Mouse (Mus musculus) WW6 (cell line): Measurements from ENCODE around the gene Cttnbp2nl.

ENCODE experiments used
- DNase-seq: peaks from one replicate; pipeline ENCODE4 v3.0.0-alpha.2; 2013; ENCODE audit warnings: low read depth, low spot score

Cttnbp2nl gene

GRCm38 (mm10) chr3:104965070-104965855 is 87.7 kb downstream of the Cttnbp2nl start:
- DNase-seq = no peak

GRCm38 (mm10) chr3:104963331-104964276 is 89.3 kb downstream of the Cttnbp2nl start:
- no peak for DNase-seq

- DNase-seq = no peak
Measured at GRCm38 (mm10) chr3:104962866-104963265, 90.1 kb downstream of the Cttnbp2nl start.

GRCm38 (mm10) chr3:104962141-104962611 is 90.8 kb downstream of the Cttnbp2nl start:
- no peak for DNase-seq

- DNase-seq = no peak
Measured at GRCm38 (mm10) chr3:104961066-104962059, 91.6 kb downstream of the Cttnbp2nl start, which contains the start of gene Wnt2b. TSS of gene Wnt2b (minus strand) at chr3:104961921.

- DNase-seq = no peak
Measured at GRCm38 (mm10) chr3:104960026-104961000, 92.6 kb downstream of the Cttnbp2nl start.

GRCm38 (mm10) chr3:104956131-104956581 is 96.8 kb downstream of the Cttnbp2nl start:
- DNase-seq = no peak

GRCm38 (mm10) chr3:104954551-104954950 is 98.4 kb downstream of the Cttnbp2nl start:
- no peak for DNase-seq

GRCm38 (mm10) chr3:104954137-104954536 is 98.8 kb downstream of the Cttnbp2nl start:
- DNase-seq = no peak

- DNase-seq = no peak
Measured at GRCm38 (mm10) chr3:104952891-104953670, 99.9 kb downstream of the Cttnbp2nl start.
